Comparison of ENCODE assay signal across 8 mouse cellular contexts in genomic region chr5:116453401-116453851, GRCm38 (mm10). TPM values are rescaled to one million over a fixed set of nuclear protein-coding genes. Genes with fewer than 3 reads are reported as not detected.
DNase-seq lines count a peak whose midpoint lies in the region; ATAC-seq and TF ChIP-seq lines count a peak whose summit lies in the region.

No protein-coding gene starts in this region.

- peaks cover 33% of the 10 kb centered on the region for H3K36me3 ChIP-seq in forebrain, embryonic 13.5 days (ENCODE audit: poor library complexity, severe bottlenecking)

- intact Hi-C loops in heart, postnatal 25 days (cut with DNase I) = loop anchor here (5.0 kb wide), 1 partner anchor 36 kb away; no protein-coding TSS in a partner anchor

- no peaks in the 10 kb centered on the region for H3K9me3 ChIP-seq in forebrain, embryonic 13.5 days (replicated peaks)

- no peak overlapping the region for H3K27ac ChIP-seq in forebrain, embryonic 13.5 days

- peaks cover 23% of the 10 kb centered on the region for H3K4me1 ChIP-seq in forebrain, embryonic 13.5 days

- DNase-seq in Muller cell, postnatal 12 days (ENCODE audit: inconsistent ontology term) = peak; percentile 94
- DNase-seq in brain, embryonic 14.5 days (ENCODE audit: low read depth) = peak; percentile 71
- DNase-seq in heart, postnatal 25 days (ENCODE audit: low spot score) = peak; percentile 31
- DNase-seq in layer of hippocampus, postnatal 36 days = peak; percentile 25 to 27
- DNase-seq in skeletal muscle tissue, adult 2 months (ENCODE audit: low read depth, low spot score) = peak; percentile 34
- no peak for DNase-seq in spleen, adult 18-20 months

- WGBS in forebrain, embryonic 13.5 days = 7% methylated on average over 27 of the region's 27 CpGs

- H3K27me3 ChIP-seq in forebrain, embryonic 13.5 days = peaks cover 30% of the 10 kb centered on the region

- peak; percentile 50 for TF ChIP-seq CTCF in brain, embryonic 14.5 days (IDR thresholded peaks at IDR 0.05; ENCODE audit: borderline replicate concordance, extremely low read depth, insufficient read depth, insufficient read length)

- no peak for ATAC-seq in forebrain, embryonic 13.5 days
- ATAC-seq in megakaryocyte progenitor cell, adult 5-6 weeks (replicated peaks; ENCODE audit: poor library complexity) = peak; percentile 31; the same call in 1 of the 2 replicates

- H3K4me2 ChIP-seq in forebrain, embryonic 13.5 days = peak overlapping the region; percentile 40

- H3K9ac ChIP-seq in forebrain, embryonic 13.5 days = peak overlapping the region; percentile 5; the same call in 1 of the 2 replicates

- H3K4me3 ChIP-seq in forebrain, embryonic 13.5 days = no peak overlapping the region

- TF ChIP-seq POLR2A in brain, embryonic 14.5 days (IDR thresholded peaks at IDR 0.05; ENCODE audit: borderline replicate concordance, extremely low read depth, insufficient read depth, insufficient read length, poor library complexity, severe bottlenecking) = no peak

RNA-seq across cellular contexts. Expression of gene Hspb8, which starts 30.8 kb away (rescaled TPM):
- 7.3 and 7.8 TPM in 2 replicates for polyA plus RNA-seq in brain, embryonic 14.5 days (2012; rRNA removed)
- polyA plus RNA-seq in forebrain, embryonic 13.5 days (2015; fragmentation: Nextera tagmentation; extraction: Ambion mirVana) = 4.5 and 7.2 TPM in 2 replicates
- total RNA-seq in heart, postnatal 25 days (2021) = 100 to 1,000 TPM; 344 to 368 TPM
- 10 to 100 TPM in 1 of 2 experiments, 1 to 10 TPM in 1; 8.2 to 13.9 TPM for total RNA-seq in layer of hippocampus, postnatal 36 days (2021)
- total RNA-seq in megakaryocyte progenitor cell, adult 5-6 weeks (2015) = 0.20 TPM in 1 of 2 replicates, not detected in the other
- total RNA-seq in megakaryocyte progenitor cell, adult 5-6 weeks (2017) = not detected in 2 replicates

Comparison
In these comparisons a context has a peak if more than half of its experiments do, and no peak if none do; other contexts are left out.
1. DNase-seq: peak in Muller cell, postnatal 12 days (single experiment), brain, embryonic 14.5 days (single experiment), heart, postnatal 25 days (single experiment), layer of hippocampus, postnatal 36 days (2 of 2) and skeletal muscle tissue, adult 2 months (single experiment); none in spleen, adult 18-20 months (0 of 2).
2. RNA of gene Hspb8, which starts 30.8 kb away (total RNA-seq): 344 to 368 TPM in heart, postnatal 25 days; 8.2 to 13.9 TPM in layer of hippocampus, postnatal 36 days and 0.20 TPM in megakaryocyte progenitor cell, adult 5-6 weeks; every median in the first group is over 10 times any median in the second.